Mouse (Mus musculus): ENCODE measurements around the gene Pamr1. TPM values are rescaled to one million over a fixed set of nuclear protein-coding genes. Genes with fewer than 3 reads are reported as not detected.

Gene Pamr1
- total and polyA plus RNA-seq, 3 experiments, result not detected

DNA sequence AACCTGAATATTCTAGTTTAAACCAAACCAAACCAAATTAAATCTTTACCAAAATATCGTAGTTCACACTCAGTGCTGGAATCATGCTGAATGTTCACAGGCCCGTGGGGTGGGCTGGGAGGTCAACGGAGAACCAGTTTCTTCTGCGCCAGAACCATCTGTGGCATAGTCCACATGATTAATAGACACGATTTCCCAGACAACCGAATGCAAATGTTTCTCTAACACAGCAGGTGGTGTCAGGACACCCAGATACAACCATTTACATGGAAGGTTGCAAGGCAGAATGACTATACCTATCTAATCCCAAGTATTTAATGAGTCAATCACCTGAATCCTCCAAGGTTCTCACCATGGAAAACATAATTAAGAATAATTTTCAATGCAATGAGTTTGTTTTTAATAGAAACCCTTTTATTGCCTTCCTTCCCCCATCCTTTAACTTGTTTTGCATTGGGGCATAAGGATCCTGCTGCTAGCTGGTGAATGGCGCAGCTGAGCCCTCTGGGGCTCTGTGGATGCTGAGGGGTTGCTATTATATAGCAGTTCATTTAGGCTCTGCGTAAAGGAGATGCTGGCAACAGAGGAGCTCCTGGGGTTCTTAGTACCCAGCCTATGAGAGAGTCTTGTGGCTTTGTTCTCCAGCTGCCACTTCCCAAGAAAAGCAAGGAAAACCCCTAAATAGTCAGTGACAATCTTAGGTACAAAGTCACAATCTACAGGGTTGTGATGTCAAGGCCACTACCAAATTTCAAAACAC lies 106.3 kb downstream of the Pamr1 start:
- no peaks in the 10 kb centered on the region for H3K36me3 ChIP-seq (ENCODE audit: control insufficient read depth in 1 of 2, insufficient read depth in 2 of 2, low read length in 2 of 2)
- H3K79me2 ChIP-seq (ENCODE audit: control insufficient read depth, insufficient read depth, low read length, poor library complexity), result no peaks in the 10 kb centered on the region
- H3K27me3 ChIP-seq (ENCODE audit: control insufficient read depth in 1 of 2, insufficient read depth in 2 of 2, low read length in 2 of 2), result peaks cover 4 to 6% of the 10 kb centered on the region in 2 experiments
- no peak overlapping the region for H3K9ac ChIP-seq (ENCODE audit: control insufficient read depth, low read depth, low read length, poor library complexity, severe bottlenecking)
- DNase-seq (ENCODE audit: low read depth, low spot score), result no peak
- H3K9me3 ChIP-seq (replicated peaks; ENCODE audit: insufficient read depth, low read length), result no peaks in the 10 kb centered on the region
- H3K4me3 ChIP-seq (ENCODE audit: control insufficient read depth in 1 of 2, insufficient read depth in 1 of 2, low read depth in 2 of 2, low read length in 2 of 2), result no peak overlapping the region
- TF ChIP-seq ZMIZ1 (IDR thresholded peaks at IDR 0.05; ENCODE audit: low read depth, low read length), result no peak
- TF ChIP-seq USF1 (IDR thresholded peaks at IDR 0.05; ENCODE audit: low read depth, low read length), result no peak
- TF ChIP-seq SMC3 (IDR thresholded peaks at IDR 0.05; ENCODE audit: low read depth, low read length), result no peak
- no peak for TF ChIP-seq KAT2A (conservative IDR thresholded peaks at IDR 0.05; ENCODE audit: low read depth, low read length)
- no peak for TF ChIP-seq MEF2A (IDR thresholded peaks at IDR 0.05; ENCODE audit: extremely low read depth, insufficient replicate concordance, low read depth, low read length, poor library complexity, severe bottlenecking)
- H3K4me1 ChIP-seq (ENCODE audit: control insufficient read depth in 1 of 2, insufficient read depth in 2 of 2, low read length in 2 of 2), result no peaks in the 10 kb centered on the region
- H3K27ac ChIP-seq (ENCODE audit: control insufficient read depth, low read depth, low read length), result no peak overlapping the region

DNA sequence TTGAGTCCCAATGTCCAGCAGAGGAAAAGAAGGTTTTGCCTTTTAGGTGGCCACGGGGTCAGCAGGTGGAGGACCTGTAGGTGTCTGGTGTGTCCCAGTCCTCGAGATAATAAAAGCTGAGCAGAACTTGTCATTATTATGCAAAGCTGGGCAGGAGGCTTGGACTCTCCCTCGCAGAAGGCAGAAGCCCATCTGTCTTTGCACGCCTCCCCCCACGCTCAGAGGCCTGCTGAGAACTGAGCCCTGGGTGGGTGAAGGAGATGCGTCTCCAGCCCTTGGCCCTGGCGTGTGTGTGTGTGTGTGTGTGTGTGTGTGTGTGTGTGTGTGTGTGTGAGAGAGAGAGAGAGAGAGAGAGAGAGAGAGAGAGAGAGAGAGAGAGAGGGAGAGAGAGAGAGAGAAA lies 107.9 kb downstream of the Pamr1 start:
- Histone ChIP-seq H3K27ac (ENCODE audit: control insufficient read depth, low read depth, low read length) (no peak overlapping the region), H3K27me3 (ENCODE audit: control insufficient read depth in 1 of 2, insufficient read depth in 2 of 2, low read length in 2 of 2) (peaks cover 5 to 9% of the 10 kb centered on the region in 2 experiments), H3K4me1 (ENCODE audit: control insufficient read depth in 1 of 2, insufficient read depth in 2 of 2, low read length in 2 of 2) (no peaks in the 10 kb centered on the region), H3K36me3 (ENCODE audit: control insufficient read depth in 1 of 2, insufficient read depth in 2 of 2, low read length in 2 of 2) (no peaks in the 10 kb centered on the region), H3K9ac (ENCODE audit: control insufficient read depth, low read depth, low read length, poor library complexity, severe bottlenecking) (no peak overlapping the region), H3K4me3 (ENCODE audit: control insufficient read depth in 1 of 2, insufficient read depth in 1 of 2, low read depth in 2 of 2, low read length in 2 of 2) (no peak overlapping the region), H3K9me3 (replicated peaks; ENCODE audit: insufficient read depth, low read length) (no peaks in the 10 kb centered on the region), H3K79me2 (ENCODE audit: control insufficient read depth, insufficient read depth, low read length, poor library complexity) (no peaks in the 10 kb centered on the region)
- DNase-seq (ENCODE audit: low read depth, low spot score), result no peak
- TF ChIP-seq MXI1 (IDR thresholded peaks at IDR 0.05; ENCODE audit: low read depth, low read length) (no peak), CHD2 (IDR thresholded peaks at IDR 0.05; ENCODE audit: low read length) (no peak), HCFC1 (IDR thresholded peaks at IDR 0.05; ENCODE audit: low read depth, low read length) (no peak), POLR2A (IDR thresholded peaks at IDR 0.05; ENCODE audit: control insufficient read depth in 1 of 2, insufficient read depth in 1 of 2, low read depth in 1 of 2, low read length in 2 of 2, poor library complexity in 1 of 2) (no peak), RAD21 (IDR thresholded peaks at IDR 0.05; ENCODE audit: low read depth, low read length) (no peak), MYB (IDR thresholded peaks at IDR 0.05; ENCODE audit: low read depth, low read length) (no peak)

DNA sequence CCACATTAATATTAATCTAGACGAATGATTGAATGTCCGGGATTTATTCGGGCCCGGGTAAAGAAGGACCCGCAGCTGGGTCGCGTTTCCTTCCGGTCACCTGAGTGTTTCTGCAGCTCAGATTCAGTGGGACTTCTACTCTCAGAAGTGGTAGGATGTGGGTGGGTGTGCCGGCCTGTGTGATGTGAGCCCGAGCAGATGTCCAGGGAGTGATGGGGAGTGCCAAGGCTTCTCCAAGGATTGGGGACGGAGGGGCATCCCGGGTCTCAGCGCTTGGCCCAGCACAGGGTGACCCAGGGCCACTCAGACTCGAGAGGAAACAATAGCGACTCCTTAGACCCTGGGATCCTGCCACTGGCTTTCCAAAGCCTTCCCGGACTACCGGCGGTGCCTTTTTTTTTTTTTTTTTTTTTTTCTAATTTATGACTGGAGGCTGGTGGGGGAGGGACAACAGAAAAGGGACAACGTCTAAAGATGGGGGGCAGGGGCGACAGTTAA lies 108.4 kb downstream of the Pamr1 start, which contains the start of gene Slc1a2:
Gene Slc1a2 (plus strand): TSS at position 497 of the 498 bp plus-strand sequence.
- TF ChIP-seq JUND (IDR thresholded peaks at IDR 0.05; ENCODE audit: low read depth, low read length) (no peak), TAL1 (IDR thresholded peaks at IDR 0.05; ENCODE audit: low read length) (no peak), TBP (IDR thresholded peaks at IDR 0.05; ENCODE audit: low read depth, low read length) (no peak), NELFE (IDR thresholded peaks at IDR 0.05; ENCODE audit: low read depth, low read length) (no peak), ZC3H11A (IDR thresholded peaks at IDR 0.05; ENCODE audit: low read depth, low read length) (no peak), ETS1 (IDR thresholded peaks at IDR 0.05; ENCODE audit: low read depth, low read length) (no peak), TCF12 (IDR thresholded peaks at IDR 0.05; ENCODE audit: low read depth, low read length) (no peak), ZKSCAN1 (IDR thresholded peaks at IDR 0.05; ENCODE audit: low read depth, low read length) (no peak), POLR2AphosphoS2 (IDR thresholded peaks at IDR 0.05; ENCODE audit: low read length) (no peak), HCFC1 (IDR thresholded peaks at IDR 0.05; ENCODE audit: low read depth, low read length) (no peak), ZMIZ1 (IDR thresholded peaks at IDR 0.05; ENCODE audit: low read depth, low read length) (no peak)
- Histone ChIP-seq H3K4me1 (ENCODE audit: control insufficient read depth in 1 of 2, insufficient read depth in 2 of 2, low read length in 2 of 2) (no peaks in the 10 kb centered on the region), H3K36me3 (ENCODE audit: control insufficient read depth in 1 of 2, insufficient read depth in 2 of 2, low read length in 2 of 2) (no peaks in the 10 kb centered on the region), H3K9me3 (replicated peaks; ENCODE audit: insufficient read depth, low read length) (no peaks in the 10 kb centered on the region), H3K9ac (ENCODE audit: control insufficient read depth, low read depth, low read length, poor library complexity, severe bottlenecking) (no peak within 1 kb of the TSS), H3K4me3 (ENCODE audit: control insufficient read depth in 1 of 2, insufficient read depth in 1 of 2, low read depth in 2 of 2, low read length in 2 of 2) (no peak within 1 kb of the TSS), H3K79me2 (ENCODE audit: control insufficient read depth, insufficient read depth, low read length, poor library complexity) (no peaks in the 10 kb centered on the region), H3K27me3 (ENCODE audit: control insufficient read depth in 1 of 2, insufficient read depth in 2 of 2, low read length in 2 of 2) (peaks cover 3 to 9% of the 10 kb centered on the region in 2 experiments), H3K27ac (ENCODE audit: control insufficient read depth, low read depth, low read length) (no peak within 1 kb of the TSS)
- no peak for DNase-seq (ENCODE audit: low read depth, low spot score)

Data from MEL (cell line).